Mouse (Mus musculus) C2C12 (cell line): Measurements from ENCODE around the gene Bbs7.

Experiments
- CEBPB ChIP-seq: IDR thresholded peaks from one replicate; pipeline ENCODE4 v1.6.1; 2011; ENCODE audit warnings: low read depth, mild to moderate bottlenecking, control low read depth, moderate library complexity
- CTCF ChIP-seq: IDR thresholded peaks from one replicate; pipeline ENCODE4 v1.5.1; 2011; ENCODE audit not compliant: control insufficient read depth, insufficient read depth, insufficient read length
- FOSL1 ChIP-seq: IDR thresholded peaks from one replicate; pipeline ENCODE4 v1.8.0; 2011; ENCODE audit warnings: mild to moderate bottlenecking, low read length; ENCODE audit not compliant: poor library complexity, insufficient read depth, severe bottlenecking
- MAX ChIP-seq: IDR thresholded peaks from one replicate; pipeline ENCODE4 v1.6.1; 2011; ENCODE audit warnings: mild to moderate bottlenecking, control low read depth
- MYOD1 ChIP-seq: IDR thresholded peaks from one replicate; pipeline ENCODE4 v1.6.1; 2011; ENCODE audit warnings: low read depth; ENCODE audit not compliant: control insufficient read depth, insufficient read length
- MYOG ChIP-seq: IDR thresholded peaks from one replicate; pipeline ENCODE4 v1.6.1; 2011; ENCODE audit not compliant: control insufficient read depth, insufficient read length; ENCODE audit errors: extremely low read depth
- USF1 ChIP-seq: IDR thresholded peaks from one replicate; pipeline ENCODE4 v1.6.1; 2011; ENCODE audit warnings: low read depth, mild to moderate bottlenecking, control low read depth, moderate library complexity

DNA sequence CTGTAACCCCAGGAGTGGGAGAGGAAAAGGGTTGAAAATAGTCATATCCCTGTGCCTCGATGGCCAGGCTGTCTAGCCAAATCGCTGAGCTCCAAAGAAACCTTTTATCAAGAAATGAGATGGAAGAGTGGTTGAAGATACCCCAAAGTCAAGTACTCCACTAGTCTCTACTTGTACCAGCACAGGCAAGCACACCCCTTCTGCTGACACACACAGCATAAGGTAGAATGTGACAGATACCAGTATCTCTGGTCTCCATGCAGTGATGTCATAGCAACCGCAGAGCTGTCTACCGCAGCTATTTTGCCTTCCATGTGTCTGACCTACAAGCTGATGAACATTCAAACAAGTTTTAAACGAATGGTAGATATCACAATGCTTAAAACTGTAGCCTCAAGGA lies 43.4 kb downstream of the Bbs7 start:
- TF ChIP-seq CTCF = no peak
- TF ChIP-seq MYOG = no peak
- no peak for TF ChIP-seq USF1
- TF ChIP-seq MYOD1 = no peak
- no peak for TF ChIP-seq MAX
- no peak for TF ChIP-seq FOSL1
- no peak for TF ChIP-seq CEBPB
